Mouse (Mus musculus) gastrocnemius, postnatal 36 days (tissue): ENCODE data around the gene Rsrc1. TPM values are rescaled to one million over a fixed set of nuclear protein-coding genes. Genes with fewer than 3 reads are reported as not detected.
A peak's percentile ranks its signal among the peaks of the same experiment; 100 is the strongest.

Experiments used
- DNase-seq, 2 experiments: peaks; one replicate each; pipeline ENCODE4 v3.0.0; 2022
- intact Hi-C: fragments of 180-260 bp; cut with DNase I; formaldehyde crosslinking; loops from one replicate; pipeline ENCODE4 v1.15.1; 2025
- long read RNA-seq, 2 experiments: library from polyadenylated mRNA; stranded (forward); transcript quantifications; one replicate each; pipeline ENCODE4 v2.0.0; 2021
- total RNA-seq, 2 experiments: library from RNA; stranded (reverse); gene quantifications; 2 replicates each; pipeline ENCODE4 v1.2.3; 2021

The Rsrc1 gene
- total RNA-seq: 10 to 100 TPM; 12.4 to 12.5 TPM
- long read RNA-seq, experiment 1, transcript Rsrc1-203 (10 exons, 3,224 nt): major isoform, 7 of 9 reads
- long read RNA-seq, experiment 1, partial matches to known transcripts: 0 of 9 reads
- long read RNA-seq, experiment 1, other reads (novel, unspliced or antisense): 2 of 9 reads
- long read RNA-seq, experiment 2, partial matches to known transcripts: 0 of 10 reads
- long read RNA-seq, experiment 2, other reads (novel, unspliced or antisense): 5 of 10 reads

DNA sequence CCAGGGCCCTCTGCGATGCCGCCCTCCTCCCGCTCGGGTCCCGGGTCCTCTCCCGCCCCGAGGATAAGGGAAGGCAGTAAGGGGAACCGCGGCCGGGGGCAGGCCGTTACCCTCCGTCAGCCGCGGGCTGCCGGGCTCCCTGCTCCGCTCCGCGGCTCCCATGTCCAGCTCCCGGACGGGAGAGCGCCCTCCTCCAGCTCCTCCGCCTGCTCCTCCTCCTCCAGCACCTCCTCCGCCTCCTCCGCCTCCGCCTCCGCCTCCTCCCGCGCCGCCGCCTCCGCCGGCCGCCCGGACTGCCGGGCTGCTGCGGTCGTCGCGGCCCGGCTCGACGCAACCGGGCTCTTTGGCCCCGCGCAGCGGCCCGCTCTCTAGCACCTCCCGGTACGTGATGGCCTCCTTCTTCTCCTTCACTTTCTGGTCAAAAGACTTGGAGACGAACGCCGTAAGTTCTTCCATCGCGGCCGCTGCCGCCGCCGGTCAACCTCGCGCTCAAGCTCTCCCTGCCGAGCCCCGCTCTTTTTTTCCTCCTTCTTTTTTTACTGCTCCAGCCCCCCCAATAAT, at the start of gene Rsrc1:
Rsrc1 (plus strand) TSS at position 290 of the 561 bp plus-strand sequence.
- DNase-seq: peak; percentile 63 to 68
- intact Hi-C loops: loop anchor here (10.0 kb wide), 1 partner anchor 476 kb away; no protein-coding TSS in a partner anchor

DNA sequence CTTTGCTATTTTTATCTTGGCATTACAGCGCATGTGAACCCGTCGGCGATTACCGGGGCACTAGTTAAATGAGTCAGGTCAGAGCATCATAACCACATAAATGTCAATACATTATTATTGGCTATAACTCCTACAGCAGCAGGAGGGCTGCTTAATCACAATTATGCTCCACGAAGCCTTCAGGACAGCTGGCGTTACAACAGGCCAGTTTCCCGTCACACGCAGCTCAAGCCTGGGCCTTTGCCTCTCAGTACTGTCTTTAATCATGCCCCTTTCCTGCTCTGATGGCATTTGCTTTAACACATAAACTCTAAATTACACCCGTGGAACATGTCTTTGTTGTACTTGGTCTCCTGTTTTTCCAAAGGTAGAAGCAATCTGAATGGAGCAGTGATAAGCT, 41.5 kb upstream of the Rsrc1 start:
- no peak for DNase-seq
- intact Hi-C loops: no loop called here

DNA sequence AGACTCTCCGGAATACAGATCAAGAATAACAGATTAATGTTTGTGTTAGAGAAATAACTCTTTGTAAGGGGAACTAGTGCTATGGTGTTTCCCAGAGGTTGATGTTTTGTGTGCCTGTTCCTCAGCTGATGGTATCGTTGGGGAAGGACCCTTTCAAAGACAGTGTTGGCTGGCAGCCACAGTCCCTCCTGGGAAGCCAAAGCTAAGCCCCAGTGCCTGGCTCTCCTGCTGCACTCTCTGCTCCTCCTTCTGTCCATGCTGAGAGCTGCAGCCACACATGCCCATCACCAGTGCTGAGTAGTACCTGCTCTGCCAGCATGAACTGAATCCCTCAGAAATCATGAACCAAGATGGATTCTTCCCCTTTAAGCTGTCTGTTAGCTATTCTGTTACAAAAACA, 26.1 kb upstream of the Rsrc1 start:
- intact Hi-C loops: no loop called here
- DNase-seq: no peak

DNA sequence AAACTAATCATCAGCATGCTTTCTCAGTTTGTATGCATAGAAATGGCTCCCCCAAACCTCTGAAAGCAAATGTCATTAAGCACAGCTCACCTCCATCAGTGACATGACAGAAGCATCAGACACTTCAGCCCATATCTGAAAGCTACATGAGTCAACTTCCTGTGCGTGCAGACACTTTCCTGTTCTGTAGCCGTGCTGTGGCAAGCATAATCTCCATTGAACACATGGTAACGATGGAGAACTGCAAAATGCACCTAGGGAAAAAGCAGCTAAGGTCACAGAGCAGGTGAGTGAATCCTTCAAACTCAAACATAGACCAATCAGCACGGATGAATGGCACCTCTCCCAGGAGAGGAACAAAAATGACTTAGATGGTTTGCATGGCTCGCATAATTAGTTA, 21.2 kb upstream of the Rsrc1 start:
- no peak for DNase-seq
- intact Hi-C loops: loop anchor here (10.0 kb wide), 1 partner anchor 555 kb away; no protein-coding TSS in a partner anchor

DNA sequence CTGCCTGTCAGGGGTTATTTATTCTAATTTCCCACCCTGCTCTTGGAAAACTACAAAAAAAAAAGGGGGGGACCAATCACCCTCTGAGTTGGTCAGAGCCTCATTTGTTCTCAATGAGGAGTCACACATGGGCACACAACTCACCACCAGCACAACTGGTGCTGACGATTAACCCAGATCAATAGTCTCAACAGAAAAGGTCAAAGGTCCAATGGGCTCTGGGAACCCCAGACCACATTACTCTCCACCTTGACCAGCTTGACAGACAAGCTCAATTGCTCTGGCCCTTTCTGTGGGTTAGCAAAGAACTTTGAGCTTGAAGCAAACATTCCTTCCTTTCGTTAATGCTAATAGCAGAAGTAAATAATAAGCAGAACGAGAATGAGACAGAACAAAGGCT, 16.3 kb upstream of the Rsrc1 start:
- no peak for DNase-seq
- intact Hi-C loops: loop anchor here (10.0 kb wide), 1 partner anchor 560 kb away; no protein-coding TSS in a partner anchor

DNA sequence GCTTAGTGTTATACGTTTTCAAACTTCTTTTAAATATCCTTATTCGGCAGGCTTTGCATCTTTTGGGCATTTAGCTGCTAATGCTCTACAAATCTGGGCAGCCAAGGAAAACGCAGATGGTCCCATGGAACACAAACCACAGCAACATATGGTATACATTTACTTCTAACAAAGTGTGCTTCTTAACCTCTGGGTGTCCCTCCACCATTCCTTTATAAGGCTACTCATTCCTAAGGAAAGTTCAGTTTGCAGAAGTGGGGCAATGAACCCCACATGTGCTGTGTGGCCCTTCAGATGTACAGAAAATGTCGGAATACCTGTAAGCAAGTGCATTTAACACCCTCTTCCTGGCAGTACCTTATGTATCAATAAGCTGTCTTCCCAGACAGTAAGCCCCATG, 13.7 kb upstream of the Rsrc1 start:
- DNase-seq: no peak
- intact Hi-C loops: loop anchor here (10.0 kb wide), 1 partner anchor 563 kb away; no protein-coding TSS in a partner anchor

DNA sequence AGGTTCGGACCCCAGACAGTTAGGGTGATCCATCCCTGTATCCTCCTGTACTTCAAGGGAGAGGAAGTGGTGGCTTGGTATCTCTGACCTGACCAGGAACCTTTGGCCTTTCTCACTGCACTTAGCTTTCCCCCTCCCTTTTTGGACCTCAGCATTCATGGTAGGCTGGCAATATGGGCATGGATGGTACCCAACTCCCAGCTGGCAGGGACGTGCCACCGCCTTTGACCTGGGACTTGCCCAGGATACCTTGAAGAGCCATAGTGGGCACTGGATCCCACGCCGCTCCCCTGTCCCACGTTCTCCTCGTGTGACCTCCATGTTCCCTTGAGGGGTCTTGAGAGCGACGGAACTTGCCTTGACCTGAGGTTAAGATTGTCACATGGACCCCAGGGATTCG, 10.9 kb upstream of the Rsrc1 start:
- intact Hi-C loops: no loop called here
- no peak for DNase-seq

DNA sequence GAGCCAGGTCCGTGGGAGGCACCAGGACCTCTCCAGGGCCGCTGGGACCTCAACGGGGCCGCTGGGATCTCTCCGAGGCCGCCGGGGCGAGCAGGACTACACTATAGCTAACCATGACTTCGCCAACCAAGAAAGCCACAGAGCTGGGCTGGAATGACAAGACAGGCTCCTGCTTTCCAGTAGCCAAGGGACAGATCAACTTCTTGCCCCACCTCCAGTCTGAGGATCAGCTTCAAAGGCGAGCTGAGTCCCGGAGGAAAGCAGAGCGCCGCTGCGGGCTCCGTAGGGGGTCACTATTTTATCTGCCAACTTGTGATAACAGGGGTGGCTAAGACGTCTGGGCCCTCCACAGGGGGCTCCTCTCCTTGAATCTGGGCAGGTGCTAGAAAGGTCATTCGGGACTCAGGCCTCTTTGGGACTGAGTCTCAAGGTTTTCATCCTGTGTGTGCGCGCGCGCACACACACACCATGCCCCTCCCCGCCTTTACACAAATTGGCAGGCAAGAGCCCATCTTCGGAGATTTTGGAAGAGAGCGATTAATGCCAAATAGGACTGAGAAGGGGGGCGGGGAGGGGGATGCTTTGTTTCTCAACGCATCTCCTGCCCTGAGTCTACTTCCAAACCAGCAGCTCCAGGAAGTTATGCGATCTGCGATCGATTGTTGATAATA, 10.4 kb upstream of the Rsrc1 start:
- DNase-seq: no peak
- intact Hi-C loops: no loop called here

DNA sequence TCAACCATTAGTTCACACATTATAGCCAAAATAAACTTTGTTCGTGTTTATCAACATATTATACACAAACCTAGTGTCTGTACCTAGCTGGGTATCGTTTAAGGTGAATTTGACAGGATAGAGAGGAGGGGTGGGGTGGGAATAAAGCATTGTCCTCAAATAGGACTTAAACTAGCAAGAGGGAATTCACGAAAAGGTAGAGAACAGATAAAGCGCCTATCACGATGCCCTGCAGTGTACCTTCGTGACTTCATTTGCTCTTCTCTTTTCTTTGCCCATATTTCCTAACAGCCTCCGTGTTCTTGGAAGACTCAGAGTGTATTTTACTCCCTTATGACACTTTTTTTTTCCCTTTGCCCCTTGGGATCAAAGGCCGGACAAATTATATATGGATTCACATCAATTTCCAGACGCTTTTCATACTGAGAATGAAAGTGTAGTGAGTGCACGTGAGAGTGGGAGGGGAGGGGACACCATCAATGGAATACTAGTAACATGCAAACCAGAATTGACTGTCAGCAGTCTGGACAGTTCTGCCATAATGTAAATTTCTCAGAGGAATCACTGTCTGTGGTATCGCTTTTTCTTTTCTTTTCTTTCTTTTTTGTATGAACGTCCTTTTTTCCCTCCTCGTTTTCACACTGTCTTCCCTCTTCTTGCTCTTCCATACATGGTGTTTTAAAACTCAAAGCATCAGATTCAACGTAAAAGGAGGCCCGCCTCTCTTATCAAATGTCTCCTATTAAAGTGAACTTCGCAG, 8.8 kb upstream of the Rsrc1 start:
- intact Hi-C loops: no loop called here
- no peak for DNase-seq

DNA sequence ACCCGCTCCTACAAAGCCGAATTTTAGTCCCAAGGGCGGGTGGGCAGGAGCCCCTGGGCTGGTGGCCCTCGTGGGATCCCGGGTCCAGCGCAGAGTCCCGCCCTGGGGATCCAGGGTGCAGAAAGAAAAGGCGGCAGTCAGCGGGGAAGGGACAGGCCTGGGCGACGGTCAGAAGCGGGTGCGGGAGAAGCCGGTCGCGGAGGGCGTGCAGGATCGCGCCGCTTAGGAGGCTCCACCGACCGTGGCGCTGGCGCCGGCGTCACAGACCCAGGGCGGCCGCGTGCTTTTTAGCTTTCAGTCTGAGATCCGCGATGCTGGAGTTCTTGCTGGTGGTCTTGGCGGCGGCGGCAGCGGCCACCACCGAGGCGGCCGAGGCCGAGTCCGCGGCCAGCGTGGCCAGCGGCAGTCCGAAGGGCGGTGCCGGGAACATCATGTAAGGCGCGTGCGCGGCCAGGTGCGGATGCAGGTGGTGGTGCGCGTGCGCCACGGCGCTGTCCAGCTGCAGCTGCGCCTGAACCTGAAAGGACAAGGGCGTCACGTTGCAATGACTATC, 7.7 kb upstream of the Rsrc1 start:
- intact Hi-C loops: no loop called here
- peak in 1 of 2 experiments; percentile 33 for DNase-seq

DNA sequence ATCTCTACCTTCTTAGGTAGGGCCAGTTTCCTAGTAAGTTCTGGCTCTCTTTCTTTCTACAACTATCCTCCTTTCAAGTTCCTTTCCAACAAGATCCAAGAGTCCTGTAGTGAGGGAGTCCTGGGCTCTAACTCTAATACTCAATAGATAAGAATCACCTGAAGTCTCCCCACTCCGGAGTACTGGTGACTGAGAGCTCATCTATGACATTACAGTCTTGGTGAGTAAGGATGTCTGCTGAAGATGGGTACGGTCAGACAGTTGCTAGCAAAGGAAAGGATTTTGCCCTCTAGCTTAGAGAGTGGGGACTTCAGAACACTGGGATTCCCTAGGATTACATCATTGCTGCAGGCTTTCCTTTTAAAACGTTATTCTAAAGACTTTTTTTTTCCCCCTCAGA, 6.7 kb upstream of the Rsrc1 start:
- intact Hi-C loops: no loop called here
- DNase-seq: no peak

DNA sequence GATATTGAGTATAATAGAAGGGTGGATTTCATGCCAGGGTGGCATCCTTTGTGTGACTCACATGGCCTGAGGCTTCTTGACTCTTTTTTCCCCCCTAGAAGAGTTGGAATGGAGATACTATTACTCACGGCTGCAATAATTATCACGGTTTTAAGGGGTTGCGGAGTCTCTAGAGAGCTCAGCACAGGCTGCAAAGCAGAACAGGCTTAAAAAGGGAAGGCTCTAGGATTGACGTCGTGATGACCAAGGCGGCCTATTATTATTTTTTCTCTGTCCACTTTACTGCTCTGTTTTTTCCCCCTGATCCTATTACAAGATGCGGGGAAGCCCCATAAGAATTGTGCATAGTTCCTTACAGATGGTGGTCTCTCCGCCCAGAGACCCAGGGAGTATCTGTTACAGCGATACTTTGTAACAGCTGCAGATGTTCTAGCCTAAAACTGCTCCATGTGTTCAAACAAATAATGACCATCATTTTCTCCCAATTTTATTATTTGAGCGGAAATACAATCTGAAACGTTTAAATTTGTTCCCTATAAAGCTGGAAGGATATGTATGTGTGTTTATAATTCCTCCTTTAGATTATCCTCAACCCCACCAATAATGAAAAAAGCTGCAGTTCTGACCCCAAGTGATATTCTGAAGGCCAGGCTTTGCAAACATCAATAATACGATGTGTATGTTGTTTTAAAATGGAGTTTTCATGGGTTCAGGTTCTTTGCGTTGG, 4.1 kb upstream of the Rsrc1 start:
- intact Hi-C loops: no loop called here
- DNase-seq: no peak

DNA sequence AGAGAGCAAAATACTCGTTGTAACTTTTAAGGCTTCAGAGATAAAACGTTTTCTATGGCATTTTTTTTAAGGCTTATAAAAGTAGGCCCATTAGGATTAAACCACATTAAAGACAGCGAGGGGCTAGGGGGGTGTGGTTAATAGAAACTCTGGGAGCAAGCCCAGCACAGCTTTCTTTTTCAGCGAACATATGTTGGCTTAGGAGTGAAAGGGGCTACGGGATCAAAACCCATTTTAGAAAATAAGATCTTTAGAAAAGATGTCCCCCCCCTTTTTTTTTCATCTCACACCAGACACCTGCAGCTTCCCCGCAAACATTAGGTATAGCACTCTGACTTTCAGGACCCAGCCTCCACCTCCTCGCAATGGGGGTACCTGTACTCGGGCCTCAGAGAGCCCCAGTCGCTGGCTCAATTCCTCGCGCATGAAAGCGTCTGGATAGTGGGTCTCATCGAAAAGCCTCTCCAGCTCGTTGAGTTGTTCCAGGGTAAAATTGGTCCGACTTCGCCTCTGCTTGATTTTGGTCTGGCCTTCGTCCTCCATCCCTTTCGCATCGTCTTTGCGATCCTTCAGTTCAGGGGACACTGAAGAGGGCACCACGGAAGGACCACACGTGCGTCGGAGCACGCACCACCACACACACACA, 3.3 kb upstream of the Rsrc1 start:
- DNase-seq: peak in 1 of 2 experiments; percentile 17
- intact Hi-C loops: no loop called here

DNA sequence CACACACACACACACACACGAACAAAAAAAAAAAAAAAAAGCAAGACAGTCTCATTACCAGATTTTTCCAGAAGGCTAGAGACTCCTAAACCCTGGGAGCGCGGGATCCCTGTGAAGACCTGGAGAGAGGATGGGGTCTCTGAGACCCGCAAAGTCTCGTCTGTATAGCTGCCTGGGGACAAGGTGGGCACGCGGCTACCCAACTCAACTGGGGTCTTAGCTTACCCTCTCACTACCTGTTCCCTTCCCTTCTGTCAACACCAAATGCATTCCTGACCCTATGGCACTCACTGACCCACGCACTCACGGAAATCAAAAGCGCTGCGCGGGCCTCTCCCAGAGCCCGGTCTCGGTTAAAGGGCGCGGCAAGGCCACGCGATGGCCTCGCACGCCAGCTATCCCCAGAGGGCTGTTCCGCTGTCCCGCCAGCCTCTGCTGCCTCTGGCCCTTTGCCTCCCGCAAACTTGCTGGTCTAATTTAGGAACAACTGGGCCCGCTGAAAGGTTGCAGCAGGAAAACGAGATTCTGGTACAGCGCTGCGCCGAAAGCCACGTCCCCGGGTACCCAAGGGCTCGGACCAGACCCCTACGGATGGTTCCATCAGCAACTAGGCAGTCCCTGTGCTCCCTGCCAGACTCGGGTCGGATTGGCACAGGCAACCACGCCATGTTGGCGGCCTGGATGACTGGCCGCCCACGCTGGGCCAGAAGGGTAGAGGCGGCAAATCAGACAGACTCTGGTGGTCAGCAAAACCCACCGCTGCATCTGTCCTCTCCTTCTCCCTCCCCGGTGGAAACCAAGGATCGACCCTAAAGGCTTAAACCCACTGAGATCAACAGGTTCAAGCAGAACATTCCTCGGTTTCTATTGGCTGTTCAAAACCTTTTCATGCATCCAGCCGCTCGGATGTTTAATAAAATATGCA, 2.5 kb upstream of the Rsrc1 start:
- intact Hi-C loops: no loop called here
- DNase-seq: peak; percentile 44 to 51

DNA sequence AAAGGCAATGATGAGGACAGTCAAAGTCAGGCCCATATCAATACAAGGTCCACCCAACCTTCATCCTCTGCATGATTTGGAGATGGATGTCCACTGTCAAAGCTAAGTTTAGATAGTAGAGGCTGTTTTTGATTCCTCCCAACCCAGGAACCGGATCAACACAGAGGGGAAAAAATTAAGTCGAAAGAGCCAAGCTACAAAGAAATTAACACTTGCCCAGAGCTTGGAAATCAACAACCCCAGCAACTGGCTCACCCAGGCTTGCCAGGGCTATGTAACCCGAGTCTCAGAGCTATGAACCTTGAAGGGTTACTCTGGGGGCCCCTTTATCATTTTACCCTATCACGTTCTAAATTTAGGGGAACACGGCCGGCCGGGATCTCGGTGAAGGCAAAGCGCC, 1.7 kb upstream of the Rsrc1 start:
- intact Hi-C loops: no loop called here
- no peak for DNase-seq

DNA sequence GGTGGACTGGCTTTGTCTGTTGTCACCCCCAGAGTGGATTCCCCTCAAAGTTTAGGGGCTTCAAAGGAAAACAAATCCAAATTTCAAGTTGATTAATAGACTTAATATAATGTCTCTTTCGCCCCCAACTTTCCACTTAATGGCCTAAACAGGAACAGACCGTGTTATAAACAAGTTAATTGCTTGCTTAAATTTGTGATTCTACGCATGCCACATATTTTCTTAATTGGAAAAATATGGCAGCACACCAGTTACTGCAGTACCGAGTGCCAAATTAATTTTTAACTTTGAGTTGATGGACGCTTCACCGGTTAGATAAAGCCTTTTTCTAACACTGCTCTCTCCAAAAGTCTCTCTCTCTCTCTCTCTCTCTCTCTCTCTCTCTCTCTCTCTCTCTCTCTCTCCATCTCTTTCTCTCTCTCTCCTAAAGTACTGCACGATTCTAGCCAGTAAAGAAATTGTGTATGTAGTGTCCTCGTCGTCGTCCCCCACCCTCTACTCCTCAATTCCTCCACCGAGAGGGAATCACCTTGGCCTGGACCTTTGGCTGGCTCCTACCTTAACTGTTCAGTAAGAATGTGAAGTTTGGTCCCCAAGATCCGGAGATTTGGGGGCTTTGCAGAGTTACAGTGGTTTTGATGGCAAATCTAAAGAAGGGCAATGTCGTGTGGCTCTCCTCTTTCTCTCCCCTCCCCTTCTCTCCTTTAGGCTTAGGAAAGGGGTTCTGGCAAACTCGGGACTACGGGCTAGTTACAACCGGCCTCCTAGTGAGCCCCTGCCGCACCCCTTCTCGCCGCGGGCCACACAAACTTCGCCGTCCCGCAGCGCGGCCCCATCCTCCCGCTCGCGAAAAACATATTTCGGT, 847 bp upstream of the Rsrc1 start:
- DNase-seq: no peak
- intact Hi-C loops: loop anchor here (10.0 kb wide), 1 partner anchor 476 kb away; no protein-coding TSS in a partner anchor

DNA sequence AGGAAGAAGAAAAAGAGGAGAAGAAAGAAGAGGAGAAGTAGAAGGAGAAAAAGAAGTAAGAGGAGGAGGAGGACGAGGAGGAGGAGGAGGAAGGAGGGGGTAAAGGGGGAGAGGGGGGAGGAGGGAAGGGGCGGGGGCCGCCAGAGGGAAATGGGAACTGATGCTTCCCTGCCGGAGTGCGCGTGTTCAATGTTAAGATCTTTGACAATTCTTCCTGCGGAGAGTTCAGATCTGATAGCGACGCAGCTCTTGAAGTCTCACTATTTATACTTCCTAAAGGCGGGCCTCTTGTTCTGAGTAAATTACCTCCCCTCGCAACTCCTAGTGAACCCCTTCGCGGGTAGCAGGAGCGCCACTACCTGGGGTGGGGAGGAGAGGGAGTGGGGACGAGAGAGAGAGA, 516 bp downstream of the Rsrc1 start, which contains the start of gene Shox2:
Shox2 (minus strand) TSS at position 66 of the 400 bp plus-strand sequence.
- intact Hi-C loops: loop anchor here (10.0 kb wide), 1 partner anchor 477 kb away; no protein-coding TSS in a partner anchor

More for the DNA sequence above, 516 bp downstream of the Rsrc1 start, which contains the start of gene Shox2:
- DNase-seq: no peak
